Mouse (Mus musculus): ENCODE data around the gene Rps3a1. TPM values are rescaled to one million over a fixed set of nuclear protein-coding genes. Genes with fewer than 3 reads are reported as not detected.

Rps3a1 gene
- polyA plus RNA-seq, 1 experiment from 2014 or later, result 883 TPM

DNA sequence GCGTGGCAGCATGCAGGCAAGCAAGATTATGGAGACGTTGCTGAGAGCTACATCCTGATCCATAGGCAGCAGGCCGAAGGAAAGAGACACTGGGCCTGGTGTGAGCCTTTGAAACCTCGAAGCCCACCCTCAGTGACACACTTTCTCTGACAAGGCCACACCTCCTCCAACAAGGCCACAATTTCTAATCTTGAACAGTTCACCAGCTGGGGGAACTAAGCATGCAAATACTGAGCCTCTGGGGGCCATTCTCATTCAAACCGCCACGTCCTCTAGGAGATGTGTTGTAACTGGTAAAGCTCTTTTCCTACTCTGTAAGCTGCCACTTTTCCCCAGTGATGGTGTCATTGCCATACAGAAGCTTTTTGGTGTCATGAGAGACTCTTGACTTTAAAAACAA lies 6.6 kb upstream of the Rps3a1 start:
- Histone ChIP-seq H3K27ac (replicated peaks in 1 of 2; ENCODE audit: control insufficient read depth in 1 of 2, insufficient read depth in 1 of 2, low read depth in 2 of 2, low read length in 2 of 2) (no peak overlapping the region), H3K4me3 (ENCODE audit: control insufficient read depth in 1 of 2, insufficient read depth in 1 of 2, low read depth in 1 of 2, low read length in 2 of 2) (no peak overlapping the region), H3K9me3 (ENCODE audit: control insufficient read depth, low read length) (no peaks in the 10 kb centered on the region), H3K27me3 (ENCODE audit: control insufficient read depth, insufficient read depth, low read length) (no peaks in the 10 kb centered on the region), H3K36me3 (ENCODE audit: control insufficient read depth, insufficient read depth, low read length) (no peaks in the 10 kb centered on the region), H3K4me1 (ENCODE audit: control insufficient read depth in 2 of 2, insufficient read depth in 2 of 2, low read length in 2 of 2) (no peaks in the 10 kb centered on the region), H3K9ac (ENCODE audit: low read length) (no peak overlapping the region), H3K4me2 (ENCODE audit: low read length) (no peak overlapping the region)
- no peak for ATAC-seq (ENCODE audit: insufficient number of reproducible peaks, insufficient read depth, low FRiP score, low read depth)
- 72% methylated on average over 6 of the region's 6 CpGs for WGBS

- ATAC-seq (ENCODE audit: insufficient number of reproducible peaks, insufficient read depth, low FRiP score, low read depth), result no peak
- peaks cover 0 to 11% of the 10 kb centered on the region in 2 experiments; a peak in 3 of 4 replicates for H3K4me1 ChIP-seq (ENCODE audit: control insufficient read depth in 2 of 2, insufficient read depth in 2 of 2, low read length in 2 of 2)
- no peak overlapping the region for H3K4me3 ChIP-seq (ENCODE audit: control insufficient read depth in 1 of 2, insufficient read depth in 1 of 2, low read depth in 1 of 2, low read length in 2 of 2)
- no peak overlapping the region for H3K27ac ChIP-seq (replicated peaks in 1 of 2; ENCODE audit: control insufficient read depth in 1 of 2, insufficient read depth in 1 of 2, low read depth in 2 of 2, low read length in 2 of 2)
- no peaks in the 10 kb centered on the region for H3K27me3 ChIP-seq (ENCODE audit: control insufficient read depth, insufficient read depth, low read length)
- 88% methylated on average over 6 of the region's 6 CpGs for WGBS
- no peak overlapping the region for H3K4me2 ChIP-seq (ENCODE audit: low read length)
- no peak overlapping the region for H3K9ac ChIP-seq (ENCODE audit: low read length)
- peaks cover 33% of the 10 kb centered on the region for H3K36me3 ChIP-seq (ENCODE audit: control insufficient read depth, insufficient read depth, low read length)
- no peaks in the 10 kb centered on the region for H3K9me3 ChIP-seq (ENCODE audit: control insufficient read depth, low read length)
These were observed 841 bp upstream of the Rps3a1 start for GRCm38 (mm10) chr3:86143343-86143742.

GRCm38 (mm10) chr3:86142934-86143317 lies 424 bp upstream of the Rps3a1 start:
- H3K36me3 ChIP-seq (ENCODE audit: control insufficient read depth, insufficient read depth, low read length), result peaks cover 37% of the 10 kb centered on the region
- peak overlapping the region; percentile 46 for H3K4me2 ChIP-seq (ENCODE audit: low read length)
- no peak for ATAC-seq (ENCODE audit: insufficient number of reproducible peaks, insufficient read depth, low FRiP score, low read depth)
- H3K4me3 ChIP-seq (ENCODE audit: control insufficient read depth in 1 of 2, insufficient read depth in 1 of 2, low read depth in 1 of 2, low read length in 2 of 2), result no peak overlapping the region
- 32% methylated on average over 6 of the region's 6 CpGs for WGBS
- no peaks in the 10 kb centered on the region for H3K9me3 ChIP-seq (ENCODE audit: control insufficient read depth, low read length)
- H3K9ac ChIP-seq (ENCODE audit: low read length), result no peak overlapping the region
- peaks cover 0 to 11% of the 10 kb centered on the region in 2 experiments; a peak in 3 of 4 replicates for H3K4me1 ChIP-seq (ENCODE audit: control insufficient read depth in 2 of 2, insufficient read depth in 2 of 2, low read length in 2 of 2)
- no peak overlapping the region for H3K27ac ChIP-seq (replicated peaks in 1 of 2; ENCODE audit: control insufficient read depth in 1 of 2, insufficient read depth in 1 of 2, low read depth in 2 of 2, low read length in 2 of 2)
- H3K27me3 ChIP-seq (ENCODE audit: control insufficient read depth, insufficient read depth, low read length), result no peaks in the 10 kb centered on the region

- peak overlapping the region; percentile 80 for H3K4me2 ChIP-seq (ENCODE audit: low read length)
- H3K9ac ChIP-seq (ENCODE audit: low read length), result peak overlapping the region; percentile 100
- no peaks in the 10 kb centered on the region for H3K27me3 ChIP-seq (ENCODE audit: control insufficient read depth, insufficient read depth, low read length)
- H3K4me1 ChIP-seq (ENCODE audit: control insufficient read depth in 2 of 2, insufficient read depth in 2 of 2, low read length in 2 of 2), result peaks cover 0 to 11% of the 10 kb centered on the region in 2 experiments; a peak in 3 of 4 replicates
- H3K27ac ChIP-seq (replicated peaks in 1 of 2; ENCODE audit: control insufficient read depth in 1 of 2, insufficient read depth in 1 of 2, low read depth in 2 of 2, low read length in 2 of 2), result peak overlapping the region; percentile 30 to 84
- 0% methylated on average over 18 of the region's 18 CpGs for WGBS
- peak overlapping the region; percentile 84 to 97 for H3K4me3 ChIP-seq (ENCODE audit: control insufficient read depth in 1 of 2, insufficient read depth in 1 of 2, low read depth in 1 of 2, low read length in 2 of 2)
- peak; percentile 59 for ATAC-seq (ENCODE audit: insufficient number of reproducible peaks, insufficient read depth, low FRiP score, low read depth)
- peaks cover 48% of the 10 kb centered on the region for H3K36me3 ChIP-seq (ENCODE audit: control insufficient read depth, insufficient read depth, low read length)
- no peaks in the 10 kb centered on the region for H3K9me3 ChIP-seq (ENCODE audit: control insufficient read depth, low read length)
These were observed 628 bp downstream of the Rps3a1 start for GRCm38 (mm10) chr3:86141886-86142262.

GRCm38 (mm10) chr3:86141366-86141765 lies 1.1 kb downstream of the Rps3a1 start:
- H3K9ac ChIP-seq (ENCODE audit: low read length), result peak overlapping the region; percentile 100
- H3K27me3 ChIP-seq (ENCODE audit: control insufficient read depth, insufficient read depth, low read length), result no peaks in the 10 kb centered on the region
- H3K4me2 ChIP-seq (ENCODE audit: low read length), result peak overlapping the region; percentile 80
- no peak for ATAC-seq (ENCODE audit: insufficient number of reproducible peaks, insufficient read depth, low FRiP score, low read depth)
- H3K27ac ChIP-seq (replicated peaks in 1 of 2; ENCODE audit: control insufficient read depth in 1 of 2, insufficient read depth in 1 of 2, low read depth in 2 of 2, low read length in 2 of 2), result peak overlapping the region in 1 of 2 experiments; percentile 84; a peak in 1 of 4 replicates
- H3K4me3 ChIP-seq (ENCODE audit: control insufficient read depth in 1 of 2, insufficient read depth in 1 of 2, low read depth in 1 of 2, low read length in 2 of 2), result peak overlapping the region; percentile 84 to 97
- no peaks in the 10 kb centered on the region for H3K9me3 ChIP-seq (ENCODE audit: control insufficient read depth, low read length)
- 7% methylated on average over 7 of the region's 7 CpGs for WGBS
- peaks cover 53% of the 10 kb centered on the region for H3K36me3 ChIP-seq (ENCODE audit: control insufficient read depth, insufficient read depth, low read length)
- peaks cover 0 to 11% of the 10 kb centered on the region in 2 experiments; a peak in 3 of 4 replicates for H3K4me1 ChIP-seq (ENCODE audit: control insufficient read depth in 2 of 2, insufficient read depth in 2 of 2, low read length in 2 of 2)

GRCm38 (mm10) chr3:86139660-86140059 lies 2.8 kb downstream of the Rps3a1 start:
- no peaks in the 10 kb centered on the region for H3K27me3 ChIP-seq (ENCODE audit: control insufficient read depth, insufficient read depth, low read length)
- H3K4me1 ChIP-seq (ENCODE audit: control insufficient read depth in 2 of 2, insufficient read depth in 2 of 2, low read length in 2 of 2), result peaks cover 0 to 11% of the 10 kb centered on the region in 2 experiments; a peak in 3 of 4 replicates
- 91% methylated on average over 4 of the region's 4 CpGs for WGBS
- no peak overlapping the region for H3K9ac ChIP-seq (ENCODE audit: low read length)
- H3K27ac ChIP-seq (replicated peaks in 1 of 2; ENCODE audit: control insufficient read depth in 1 of 2, insufficient read depth in 1 of 2, low read depth in 2 of 2, low read length in 2 of 2), result no peak overlapping the region
- no peak overlapping the region for H3K4me2 ChIP-seq (ENCODE audit: low read length)
- no peak overlapping the region for H3K4me3 ChIP-seq (ENCODE audit: control insufficient read depth in 1 of 2, insufficient read depth in 1 of 2, low read depth in 1 of 2, low read length in 2 of 2)
- H3K9me3 ChIP-seq (ENCODE audit: control insufficient read depth, low read length), result no peaks in the 10 kb centered on the region
- H3K36me3 ChIP-seq (ENCODE audit: control insufficient read depth, insufficient read depth, low read length), result peaks cover 67% of the 10 kb centered on the region
- no peak for ATAC-seq (ENCODE audit: insufficient number of reproducible peaks, insufficient read depth, low FRiP score, low read depth)

DNA sequence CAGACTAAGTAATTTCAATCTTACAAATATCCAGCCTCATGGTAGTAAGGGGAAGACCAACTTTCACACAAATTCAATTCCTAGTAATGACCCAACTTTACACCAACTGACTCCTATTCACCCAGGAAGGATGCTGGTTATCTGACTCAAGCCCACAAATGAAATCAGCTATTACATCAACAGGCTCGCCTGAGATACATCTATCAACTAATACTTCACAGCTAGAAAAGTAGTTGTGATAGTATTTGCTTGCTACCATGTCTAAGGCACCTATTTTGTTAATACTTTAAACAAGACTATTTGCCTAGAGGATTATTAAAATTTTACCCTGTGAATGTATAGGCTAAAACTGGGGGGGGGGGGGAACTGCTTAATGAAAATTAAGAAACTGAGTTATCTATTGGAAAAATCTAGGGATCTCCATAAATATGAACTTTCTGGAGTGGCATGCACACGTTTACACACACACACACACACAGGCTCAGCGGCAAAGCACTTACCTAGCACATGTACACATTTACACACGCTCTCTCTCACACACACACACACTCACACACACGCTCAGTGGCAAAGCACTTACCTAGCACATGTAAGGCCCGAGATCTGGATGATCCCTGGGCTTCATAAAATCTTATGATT lies 5.4 kb downstream of the Rps3a1 start:
- no peak overlapping the region for H3K27ac ChIP-seq (replicated peaks in 1 of 2; ENCODE audit: control insufficient read depth in 1 of 2, insufficient read depth in 1 of 2, low read depth in 2 of 2, low read length in 2 of 2)
- peaks cover 0 to 11% of the 10 kb centered on the region in 2 experiments; a peak in 2 of 4 replicates for H3K4me1 ChIP-seq (ENCODE audit: control insufficient read depth in 2 of 2, insufficient read depth in 2 of 2, low read length in 2 of 2)
- no peak overlapping the region for H3K4me3 ChIP-seq (ENCODE audit: control insufficient read depth in 1 of 2, insufficient read depth in 1 of 2, low read depth in 1 of 2, low read length in 2 of 2)
- no peaks in the 10 kb centered on the region for H3K9me3 ChIP-seq (ENCODE audit: control insufficient read depth, low read length)
- H3K36me3 ChIP-seq (ENCODE audit: control insufficient read depth, insufficient read depth, low read length), result peaks cover 67% of the 10 kb centered on the region
- no peaks in the 10 kb centered on the region for H3K27me3 ChIP-seq (ENCODE audit: control insufficient read depth, insufficient read depth, low read length)
- no peak for ATAC-seq (ENCODE audit: insufficient number of reproducible peaks, insufficient read depth, low FRiP score, low read depth)
- WGBS, result 90% methylated on average over 6 of the region's 6 CpGs
- no peak overlapping the region for H3K4me2 ChIP-seq (ENCODE audit: low read length)
- H3K9ac ChIP-seq (ENCODE audit: low read length), result no peak overlapping the region
